Mouse (Mus musculus) mouse trophoblast stem cell (cell line): ENCODE data around the gene Stam.
"Not testable (repeated sequence)": the region's sequence is repeated elsewhere in the genome, so short reads cannot be mapped to it uniquely, and the experiment has no call there.

Experiments
- in situ Hi-C, 2 experiments: fragments of 300-500 bp; cut with MseI, MboI; formaldehyde crosslinking; loops; 2 replicates in 1 of 2; 3 replicates in 1 of 2; pipeline ENCODE4 v1.15.1; 2025

The Stam gene

DNA sequence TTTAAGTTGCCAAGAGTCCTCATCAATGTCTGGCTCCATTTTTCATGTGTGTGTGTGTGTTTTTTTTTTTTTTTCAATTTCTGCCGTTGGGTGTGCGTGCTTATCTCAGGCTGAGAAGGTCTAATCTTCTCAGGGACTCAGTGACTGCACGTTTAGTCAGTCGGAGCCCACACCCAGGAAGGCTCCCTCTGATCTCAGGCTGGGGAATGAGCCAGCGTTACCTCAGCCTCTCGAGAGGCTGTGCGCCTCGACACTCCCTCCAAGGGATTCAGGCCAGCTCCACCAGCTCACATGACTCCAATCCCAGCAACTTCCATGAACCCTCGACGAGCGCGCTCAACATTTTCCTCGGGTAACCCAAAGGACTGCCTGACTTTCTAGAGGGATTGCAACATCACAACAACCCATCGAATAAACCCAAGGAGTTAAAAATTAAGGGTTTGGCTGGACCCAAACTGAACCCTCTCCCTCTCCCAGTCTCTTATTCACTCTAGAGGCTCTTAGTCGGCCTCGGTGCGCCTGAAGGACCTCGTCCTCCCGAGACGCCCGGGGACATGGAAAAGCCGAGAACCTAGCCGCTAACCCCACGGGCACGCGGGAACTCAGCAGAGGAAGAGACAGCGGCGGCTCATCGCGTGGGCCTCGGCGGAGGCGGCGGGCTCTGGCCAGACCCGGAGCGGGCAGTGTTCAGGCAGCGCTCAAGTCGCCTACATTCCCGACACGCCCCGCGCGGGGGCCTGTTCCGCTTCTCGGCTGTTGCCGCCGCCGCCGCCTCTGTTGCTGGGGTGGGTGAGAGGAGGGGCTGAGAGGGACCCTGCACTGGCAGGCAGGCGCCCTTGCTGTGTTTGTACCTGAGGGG, at the start of gene Stam:
Gene Stam (plus strand): TSS at position 737 of the 859 bp plus-strand sequence.
- in situ Hi-C loops = no loop called here

DNA sequence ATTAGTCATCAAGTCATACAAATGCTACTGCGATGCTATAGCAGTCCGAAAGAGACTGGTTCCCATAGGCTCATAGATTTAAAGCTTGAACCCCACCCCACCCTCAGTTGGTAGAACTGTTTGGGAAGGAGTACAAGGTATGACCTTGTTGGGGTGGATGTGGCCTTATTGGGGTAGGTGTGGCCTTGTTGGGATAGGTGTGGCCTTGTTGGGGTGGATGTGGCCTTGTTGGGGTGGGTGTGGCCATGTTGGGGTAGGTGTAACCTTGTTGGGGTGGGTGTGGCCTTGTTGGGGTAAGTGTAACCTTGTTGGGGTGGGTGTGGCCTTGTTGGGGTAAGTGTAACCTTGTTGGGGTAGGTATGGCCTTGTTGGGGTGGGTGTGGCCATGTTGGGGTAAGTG, 32.6 kb upstream of the Stam start:
- in situ Hi-C loops = loop anchor here (10.0 kb wide), 1 partner anchor 254 kb away; no protein-coding TSS in a partner anchor

- in situ Hi-C loops = loop anchor here (10.0 kb wide), 1 partner anchor 252 kb away; no protein-coding TSS in a partner anchor
These were observed 30.9 kb upstream of the Stam start for GRCm38 (mm10) chr2:14043011-14043410.

DNA sequence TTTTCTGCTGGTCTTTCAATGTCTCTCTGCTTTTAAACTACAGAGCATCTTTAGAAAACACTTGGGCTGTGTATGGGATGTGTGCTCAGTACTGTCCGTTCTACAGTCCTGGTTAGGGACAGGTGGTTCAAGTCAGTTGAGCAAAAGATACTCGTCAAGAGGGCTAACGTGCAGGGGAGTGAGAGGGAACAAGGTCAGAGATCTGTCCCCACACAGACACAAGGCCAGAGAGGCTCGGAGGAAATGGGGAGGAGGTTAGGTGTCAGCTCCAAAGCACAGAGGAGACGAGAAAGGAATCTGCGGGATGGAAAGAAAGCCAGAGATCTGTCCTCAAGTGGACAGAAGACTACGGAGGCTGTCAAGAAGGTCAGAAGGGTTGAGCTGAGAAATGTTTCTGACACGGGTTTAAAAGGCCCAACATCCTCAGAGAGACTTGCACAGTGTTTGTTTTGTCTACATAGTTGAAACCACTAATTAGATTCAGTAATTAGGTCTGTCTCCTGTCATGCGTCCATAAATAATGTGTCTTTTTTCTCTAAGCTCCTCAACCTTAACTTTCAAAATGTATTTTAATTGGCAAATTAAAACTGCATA, 30.2 kb upstream of the Stam start:
- in situ Hi-C loops = loop anchor here (10.0 kb wide), 1 partner anchor 251 kb away; no protein-coding TSS in a partner anchor

- in situ Hi-C loops = loop anchor here (10.0 kb wide), 1 partner anchor 246 kb away; no protein-coding TSS in a partner anchor
These were observed 25.5 kb upstream of the Stam start for GRCm38 (mm10) chr2:14048381-14048780.

DNA sequence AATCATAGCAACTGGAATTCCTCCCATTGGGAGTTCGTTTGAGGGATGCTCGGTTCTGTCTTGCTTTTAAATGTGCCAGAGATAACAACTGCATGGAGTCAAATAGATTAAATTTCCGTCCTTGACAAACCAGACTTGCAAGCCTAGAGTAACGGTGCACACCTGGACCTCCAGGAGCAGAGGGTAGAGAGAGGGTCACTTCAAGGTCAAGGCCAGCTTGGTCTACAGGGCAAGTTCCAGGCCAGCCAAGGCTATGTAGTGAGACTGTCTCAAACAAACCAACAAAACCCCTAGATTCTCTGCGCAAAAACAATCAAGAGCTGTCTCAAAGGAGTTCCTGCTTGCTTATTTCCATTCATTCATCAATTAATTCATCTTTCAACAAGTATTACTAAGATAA, 25.1 kb upstream of the Stam start:
- in situ Hi-C loops = loop anchor here (10.0 kb wide), 1 partner anchor 246 kb away; no protein-coding TSS in a partner anchor

DNA sequence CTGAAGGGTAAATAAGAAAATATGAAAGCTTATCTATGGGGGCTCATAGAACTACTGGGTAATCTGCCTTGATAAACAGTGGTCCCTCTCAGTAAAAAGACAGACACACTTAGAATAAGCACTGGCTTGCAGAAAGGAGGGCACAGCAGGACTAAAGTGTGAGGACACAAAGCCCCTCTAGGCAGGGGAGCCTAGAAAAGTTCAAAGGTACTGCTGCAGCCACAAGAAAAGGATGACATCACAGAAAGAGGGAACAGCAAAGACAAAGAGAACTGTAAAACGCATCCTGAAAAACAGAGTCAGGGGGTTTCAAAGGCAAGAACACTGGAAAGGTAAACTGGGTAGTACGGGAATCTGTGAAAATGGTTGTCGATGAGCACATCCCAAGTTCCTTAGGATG, 20.3 kb upstream of the Stam start:
- in situ Hi-C loops = no loop called here

DNA sequence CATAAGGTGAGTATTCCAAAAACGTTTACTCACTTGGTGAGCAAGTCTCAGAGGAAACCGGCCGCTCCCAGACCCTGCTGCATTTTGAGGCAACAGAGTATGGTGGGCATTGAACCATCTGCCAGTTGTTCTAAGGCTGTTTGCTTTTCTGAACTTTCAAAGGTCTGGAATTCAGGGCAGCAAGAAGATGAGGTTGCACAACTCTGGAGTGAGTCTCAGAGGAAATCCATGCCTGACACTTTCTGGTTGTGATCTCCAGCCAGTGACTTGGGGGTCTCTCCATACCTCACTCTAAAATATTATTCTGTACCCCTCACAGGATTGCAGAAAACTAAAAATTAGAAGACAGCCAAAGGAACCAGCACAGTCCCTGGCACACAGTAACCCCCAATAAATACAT, 19.7 kb upstream of the Stam start:
- in situ Hi-C loops = no loop called here

- in situ Hi-C loops = no loop called here
These were observed 19.2 kb upstream of the Stam start for GRCm38 (mm10) chr2:14054716-14055115.

GRCm38 (mm10) chr2:14055168-14055565, 18.7 kb upstream of the Stam start:
- in situ Hi-C loops = no loop called here

- in situ Hi-C loops = no loop called here
These were observed 18.1 kb upstream of the Stam start, which contains the start of gene Hacd1 for GRCm38 (mm10) chr2:14055566-14056331. TSS of gene Hacd1 (minus strand) at chr2:14056135.

- in situ Hi-C loops = no loop called here
These were observed 7.9 kb upstream of the Stam start for GRCm38 (mm10) chr2:14065704-14066650.

- in situ Hi-C loops = no loop called here
These were observed 4.9 kb upstream of the Stam start for GRCm38 (mm10) chr2:14069027-14069426.

DNA sequence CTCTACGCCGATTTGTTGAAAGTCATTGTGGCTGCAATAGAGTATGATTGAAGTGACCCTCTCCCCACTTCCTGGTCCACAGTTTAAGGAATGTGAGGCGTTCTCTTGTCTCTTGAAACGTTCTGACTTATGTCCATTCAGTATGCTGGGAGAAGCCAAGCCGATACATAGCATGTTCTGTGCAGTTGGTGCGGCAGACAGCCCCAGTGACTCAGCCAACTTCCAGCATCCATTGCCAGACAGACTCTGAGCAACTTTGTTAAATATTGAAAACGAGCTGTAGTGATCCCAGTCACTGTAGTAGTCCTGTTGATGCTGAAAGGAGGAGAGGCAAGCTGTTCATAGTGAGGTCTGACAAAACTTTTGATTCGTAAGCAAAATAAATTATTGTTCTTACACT, 3.4 kb upstream of the Stam start:
- in situ Hi-C loops = no loop called here

GRCm38 (mm10) chr2:14073008-14073361, 913 bp upstream of the Stam start:
- in situ Hi-C loops = no loop called here

- in situ Hi-C loops = no loop called here
These were observed 463 bp downstream of the Stam start for GRCm38 (mm10) chr2:14074221-14074901.

DNA sequence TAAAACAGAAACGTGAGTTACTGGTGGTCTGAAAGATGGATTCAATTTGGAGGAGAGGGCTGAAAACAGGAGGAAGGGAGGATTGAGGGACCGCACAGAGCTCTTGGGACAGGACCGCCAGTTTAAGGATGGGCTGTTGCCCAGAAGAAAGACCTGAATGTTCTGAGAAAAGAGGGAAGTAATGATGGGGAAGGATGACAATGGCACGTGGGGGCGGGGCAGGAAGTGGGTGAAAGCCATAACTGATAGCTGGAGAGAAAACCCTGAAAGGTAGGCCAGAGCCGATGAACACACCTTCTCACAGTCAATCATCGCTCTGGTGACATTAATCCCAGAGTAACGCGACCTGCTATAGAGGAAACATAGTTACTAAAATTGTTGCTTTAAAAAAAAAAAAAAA, 4.6 kb downstream of the Stam start:
- in situ Hi-C loops = not testable (repeated sequence)

- in situ Hi-C loops = no loop called here
These were observed 26.6 kb downstream of the Stam start for GRCm38 (mm10) chr2:14100533-14100932.

- in situ Hi-C loops = no loop called here
These were observed 28.7 kb downstream of the Stam start for GRCm38 (mm10) chr2:14102603-14103002.

GRCm38 (mm10) chr2:14103924-14104323, 30.0 kb downstream of the Stam start:
- in situ Hi-C loops = no loop called here
